Mouse (Mus musculus): ENCODE measurements at regions not wholly inside any gene's neighbourhood (a gene's known extent, or its start where the extent isn't known, plus 50 kb on each side); places are given as distances from the start of the nearest gene placed in this dataset.

DNA sequence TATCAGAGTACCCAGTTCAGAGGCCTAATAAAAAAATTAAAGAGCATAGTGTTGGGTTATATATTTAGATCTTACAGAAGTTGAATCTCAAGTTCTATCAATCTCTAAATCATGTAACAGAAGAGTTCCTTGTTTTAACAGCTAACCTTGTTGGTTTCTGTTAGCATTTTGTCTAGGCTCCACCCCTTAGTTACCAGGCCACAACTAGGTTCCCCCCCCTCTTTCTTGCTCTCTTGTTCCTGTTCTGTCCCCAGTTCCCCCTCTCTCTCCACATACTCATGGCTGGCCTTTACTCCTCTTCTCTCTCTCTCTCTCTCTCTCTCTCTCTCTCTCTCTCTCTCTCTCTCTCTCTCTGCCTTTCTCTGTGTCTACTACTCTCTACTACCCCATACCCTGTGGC lies 53.3 kb upstream of the Ugp2 start:
- TF ChIP-seq POLR2A (IDR thresholded peaks at IDR 0.05; ENCODE audit: borderline replicate concordance, control insufficient read depth, low read depth, low read length), result no peak
- TF ChIP-seq CTCF (IDR thresholded peaks at IDR 0.05; ENCODE audit: control insufficient read depth, insufficient read depth, low read length), result no peak
